Mouse (Mus musculus) myocyte (in vitro differentiated cells): ENCODE measurements at regions not wholly inside any gene's neighbourhood (a gene's known extent, or its start where the extent isn't known, plus 50 kb on each side); places are given as distances from the start of the nearest gene placed in this dataset.

Experiments used
- CEBPB ChIP-seq: IDR thresholded peaks from 2 replicates; pipeline ENCODE4 v1.6.1; 2011; ENCODE audit warnings: mild to moderate bottlenecking, moderate library complexity; ENCODE audit not compliant: poor library complexity, insufficient read depth, severe bottlenecking
- E2F4 ChIP-seq: IDR thresholded peaks from one replicate; pipeline ENCODE4 v1.6.1; 2011; ENCODE audit warnings: mild to moderate bottlenecking, control low read depth, moderate library complexity; ENCODE audit not compliant: insufficient read depth
- MAX ChIP-seq: IDR thresholded peaks from one replicate; pipeline ENCODE4 v1.6.1; 2011; ENCODE audit warnings: low read depth, mild to moderate bottlenecking, control low read depth
- MYOD1 ChIP-seq, 3 experiments: IDR thresholded peaks; one replicate each; pipeline ENCODE4 v1.6.1; 2011; ENCODE audit warnings: control low read depth in 2 of 3, low read depth in 2 of 3, mild to moderate bottlenecking in 2 of 3, moderate library complexity in 1 of 3; ENCODE audit not compliant: insufficient read length in 2 of 3, control insufficient read depth in 1 of 3
- POLR2A ChIP-seq: IDR thresholded peaks from one replicate; pipeline ENCODE4 v1.6.1; 2011; ENCODE audit warnings: low read depth, mild to moderate bottlenecking, control low read depth, moderate library complexity; ENCODE audit not compliant: insufficient read length
- POLR2AphosphoS2 ChIP-seq: IDR thresholded peaks from one replicate; pipeline ENCODE4 v1.6.1; 2011; ENCODE audit warnings: low read depth, control low read depth; ENCODE audit not compliant: insufficient read length
- REST ChIP-seq: IDR thresholded peaks from one replicate; pipeline ENCODE4 v1.6.1; 2011; ENCODE audit warnings: mild to moderate bottlenecking, control low read depth, moderate library complexity; ENCODE audit not compliant: insufficient read depth, insufficient read length
- SRF ChIP-seq: IDR thresholded peaks from one replicate; pipeline ENCODE4 v1.6.1; 2011; ENCODE audit warnings: low read depth; ENCODE audit not compliant: control insufficient read depth, insufficient read length
- TCF12 ChIP-seq: IDR thresholded peaks from one replicate; pipeline ENCODE4 v1.6.1; 2011; ENCODE audit warnings: mild to moderate bottlenecking, control low read depth; ENCODE audit not compliant: poor library complexity, insufficient read depth, severe bottlenecking
- TCF3 ChIP-seq: IDR thresholded peaks from one replicate; pipeline ENCODE4 v1.6.1; 2011; ENCODE audit warnings: low read depth, control low read depth; ENCODE audit not compliant: insufficient read length
- USF1 ChIP-seq: IDR thresholded peaks from one replicate; pipeline ENCODE4 v1.6.1; 2011; ENCODE audit warnings: low read depth, mild to moderate bottlenecking, control low read depth, moderate library complexity

DNA sequence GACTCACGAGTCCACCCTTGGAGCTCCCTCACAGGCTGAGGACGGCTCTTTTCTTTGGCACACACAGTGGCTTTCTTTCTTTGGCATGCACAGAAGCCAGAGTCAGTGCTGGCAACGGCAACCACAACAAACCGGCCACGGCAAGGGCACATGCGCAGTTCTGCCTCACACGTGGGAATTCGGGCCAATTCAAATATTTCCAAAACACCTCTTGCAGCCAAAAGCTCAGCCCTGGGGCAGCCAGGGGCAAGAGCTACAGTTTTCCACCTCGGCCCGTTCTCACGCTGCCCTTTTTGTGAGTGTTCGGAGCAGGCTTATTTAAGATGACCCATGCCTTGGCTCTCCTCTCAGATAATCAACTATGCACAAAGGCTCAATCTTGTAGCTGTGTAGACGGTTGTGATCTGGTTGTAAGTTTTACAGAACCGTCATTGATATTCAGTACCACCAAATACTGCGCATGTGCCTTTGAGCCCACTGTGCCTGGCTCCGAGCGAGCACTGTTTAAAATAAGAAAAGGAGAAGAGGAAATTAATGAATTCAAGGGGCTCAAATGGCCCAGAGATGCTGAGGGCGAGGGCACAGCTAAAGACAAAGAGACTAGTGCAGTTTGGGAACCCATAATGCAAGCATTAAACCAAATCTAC, 111.1 kb downstream of the Dyrk2 start:
- TF ChIP-seq POLR2A (no peak), TCF12 (no peak), E2F4 (no peak), USF1 (no peak), REST (no peak), CEBPB (no peak), POLR2AphosphoS2 (no peak), MYOD1 (IDR thresholded peaks at IDR 0.05; ENCODE audit: control insufficient read depth in 1 of 3, insufficient read length in 2 of 3, low read depth in 2 of 3) (no peak), TCF3 (no peak), MAX (no peak), SRF (no peak)
